Mouse (Mus musculus) stomach, embryonic 15.5 days (tissue): ENCODE results near the gene Pfkm. TPM values are rescaled to one million over a fixed set of nuclear protein-coding genes. Genes with fewer than 3 reads are reported as not detected.

Source experiments
- ATAC-seq: fragments of 200-750 bp; cut with Nextera tagmentation; 2 replicates; pipeline ENCODE4 v1.8.0; 2017; ENCODE audit warnings: low read depth, moderate number of reproducible peaks, moderate TSS enrichment; ENCODE audit not compliant: insufficient read depth, low FRiP score
- H3K27ac ChIP-seq: fragments of 300-500 bp; sonication (generic); 2 replicates; pipeline ENCODE4 v1.5.1; 2015; ENCODE audit warnings: mild to moderate bottlenecking, inconsistent platforms
- H3K27me3 ChIP-seq: fragments of 300-500 bp; sonication (generic); replicated peaks from 2 replicates; pipeline ENCODE4 v1.6.1; 2015; ENCODE audit warnings: inconsistent platforms
- H3K36me3 ChIP-seq: fragments of 300-500 bp; sonication (generic); 2 replicates; pipeline ENCODE4 v1.6.1; 2015; ENCODE audit warnings: inconsistent platforms
- H3K4me1 ChIP-seq: fragments of 300-500 bp; sonication (generic); 2 replicates; pipeline ENCODE4 v1.6.1; 2015; ENCODE audit warnings: inconsistent platforms
- H3K4me2 ChIP-seq: fragments of 300-500 bp; sonication (generic); 2 replicates; pipeline ENCODE4 v1.6.1; 2015; ENCODE audit warnings: mild to moderate bottlenecking, inconsistent platforms
- H3K4me3 ChIP-seq: fragments of 300-500 bp; sonication (generic); replicated peaks from 2 replicates; pipeline ENCODE4 v1.5.1; 2015; ENCODE audit warnings: inconsistent platforms
- H3K9ac ChIP-seq: fragments of 300-500 bp; sonication (generic); 2 replicates; pipeline ENCODE4 v1.6.1; 2015; ENCODE audit warnings: inconsistent platforms
- H3K9me3 ChIP-seq: fragments of 300-500 bp; sonication (generic); 2 replicates; pipeline ENCODE4 v1.6.1; 2016; ENCODE audit warnings: inconsistent platforms
- WGBS: fragments of 180-500 bp; shearing (Covaris S2); methylation state at CpG from one replicate; pipeline ENCODE4 v1.1.7; 2015; 5-methylcytosine and 5-hydroxymethylcytosine counted together
- polyA plus RNA-seq: library from polyadenylated mRNA; unstranded; fragments of >200 nt; fragmentation: Nextera tagmentation; extraction: Ambion mirVana; gene quantifications from 2 replicates; pipeline ENCODE4 v1.2.1, GENCODE M21; 2015

Gene Pfkm
- polyA plus RNA-seq, 1 experiment from 2014 or later, result 28.3 TPM

DNA sequence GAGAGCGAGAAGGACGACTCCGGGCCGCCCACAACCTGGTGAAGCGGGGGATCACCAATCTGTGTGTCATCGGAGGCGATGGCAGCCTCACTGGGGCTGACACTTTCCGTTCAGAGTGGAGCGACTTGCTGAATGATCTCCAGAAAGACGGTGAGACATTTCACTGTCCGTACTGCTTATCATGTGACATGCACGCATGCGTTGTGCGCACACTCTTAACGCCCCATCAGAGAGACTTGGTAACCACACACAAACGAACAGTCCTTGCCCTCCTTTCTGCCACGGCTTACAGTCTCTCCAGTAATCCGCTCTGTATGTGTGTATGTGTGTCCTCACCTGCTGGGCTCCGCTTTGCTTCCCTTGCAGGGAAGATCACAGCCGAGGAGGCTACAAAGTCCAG lies 28.4 kb downstream of the Pfkm start:
- Histone ChIP-seq H3K9ac (no peak overlapping the region), H3K36me3 (peaks cover 31% of the 10 kb centered on the region), H3K9me3 (no peaks in the 10 kb centered on the region), H3K4me2 (no peak overlapping the region), H3K4me3 (no peak overlapping the region), H3K4me1 (no peaks in the 10 kb centered on the region), H3K27ac (no peak overlapping the region), H3K27me3 (no peaks in the 10 kb centered on the region)
- WGBS, result 93% methylated on average over 20 of the region's 20 CpGs
- ATAC-seq, result no peak

DNA sequence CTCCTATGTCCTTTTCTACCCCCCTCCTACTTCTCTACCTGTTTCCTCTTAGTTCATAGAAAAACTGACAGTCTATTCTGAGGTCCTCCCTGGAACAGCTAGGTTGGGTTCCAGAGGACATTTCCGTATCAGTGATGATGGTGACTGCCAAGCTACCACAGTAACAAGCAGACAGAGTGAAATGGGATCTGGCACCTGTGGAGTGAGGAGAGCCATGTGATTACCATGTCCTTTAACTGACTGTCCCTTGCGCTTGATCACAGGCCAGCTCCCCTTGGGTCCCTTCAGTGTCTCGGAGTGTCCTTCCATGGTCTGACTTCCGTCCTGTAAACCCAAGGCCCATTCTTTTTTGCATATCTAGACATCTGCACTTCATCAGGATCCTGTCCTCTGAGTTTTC lies 38.6 kb downstream of the Pfkm start:
- no peak for ATAC-seq
- Histone ChIP-seq H3K4me3 (no peak overlapping the region), H3K27me3 (no peaks in the 10 kb centered on the region), H3K9ac (no peak overlapping the region), H3K4me1 (no peaks in the 10 kb centered on the region), H3K27ac (no peak overlapping the region), H3K9me3 (no peaks in the 10 kb centered on the region), H3K36me3 (peaks cover 37% of the 10 kb centered on the region), H3K4me2 (no peak overlapping the region)
- WGBS, result 90% methylated on average over 4 of the region's 4 CpGs

- Histone ChIP-seq H3K4me3 (no peak overlapping the region), H3K36me3 (peaks cover 42% of the 10 kb centered on the region)
- ATAC-seq, result no peak
Observed at GRCm38 (mm10) chr15:98131451-98131850, 39.1 kb downstream of the Pfkm start.

GRCm38 (mm10) chr15:98131942-98132655 lies 39.7 kb downstream of the Pfkm start:
- Histone ChIP-seq H3K36me3 (peaks cover 45% of the 10 kb centered on the region), H3K27ac (no peak overlapping the region), H3K9me3 (no peaks in the 10 kb centered on the region), H3K9ac (no peak overlapping the region), H3K4me3 (no peak overlapping the region), H3K27me3 (no peaks in the 10 kb centered on the region), H3K4me2 (no peak overlapping the region), H3K4me1 (no peaks in the 10 kb centered on the region)
- WGBS, result 81% methylated on average over 15 of the region's 15 CpGs
- ATAC-seq, result no peak

More at GRCm38 (mm10) chr15:98131451-98131850, 39.1 kb downstream of the Pfkm start:
- no peak overlapping the region for H3K4me2 ChIP-seq
- H3K9ac ChIP-seq, result no peak overlapping the region
- H3K27me3 ChIP-seq, result no peaks in the 10 kb centered on the region
- no peak overlapping the region for H3K27ac ChIP-seq
- H3K4me1 ChIP-seq, result no peaks in the 10 kb centered on the region
- 92% methylated on average over 7 of the region's 7 CpGs for WGBS
- H3K9me3 ChIP-seq, result no peaks in the 10 kb centered on the region

DNA sequence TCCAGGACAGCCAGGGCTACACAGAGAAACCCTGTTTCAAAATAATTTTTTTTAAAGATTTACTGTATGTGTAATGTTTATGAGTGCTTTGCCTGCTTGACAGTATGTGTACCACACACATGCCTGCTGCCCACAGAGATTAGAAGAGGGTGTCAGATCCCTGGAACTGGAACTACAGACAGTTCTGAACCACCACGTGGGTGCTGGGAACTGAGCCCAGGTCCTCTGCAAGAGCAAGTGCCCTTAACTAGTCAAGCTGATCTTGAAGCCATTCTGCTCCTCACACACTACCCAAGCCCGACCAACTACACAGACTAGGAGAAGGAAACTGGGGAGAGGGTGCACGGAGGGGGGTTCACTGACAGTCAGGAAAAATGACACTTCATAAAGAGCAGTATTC lies 41.1 kb downstream of the Pfkm start:
- H3K9ac ChIP-seq, result no peak overlapping the region
- no peak overlapping the region for H3K4me3 ChIP-seq
- H3K36me3 ChIP-seq, result peaks cover 45% of the 10 kb centered on the region
- ATAC-seq, result no peak
- H3K9me3 ChIP-seq, result no peaks in the 10 kb centered on the region
- no peaks in the 10 kb centered on the region for H3K27me3 ChIP-seq
- 88% methylated on average over 3 of the region's 3 CpGs for WGBS
- H3K4me1 ChIP-seq, result no peaks in the 10 kb centered on the region
- no peak overlapping the region for H3K4me2 ChIP-seq
- no peak overlapping the region for H3K27ac ChIP-seq

DNA sequence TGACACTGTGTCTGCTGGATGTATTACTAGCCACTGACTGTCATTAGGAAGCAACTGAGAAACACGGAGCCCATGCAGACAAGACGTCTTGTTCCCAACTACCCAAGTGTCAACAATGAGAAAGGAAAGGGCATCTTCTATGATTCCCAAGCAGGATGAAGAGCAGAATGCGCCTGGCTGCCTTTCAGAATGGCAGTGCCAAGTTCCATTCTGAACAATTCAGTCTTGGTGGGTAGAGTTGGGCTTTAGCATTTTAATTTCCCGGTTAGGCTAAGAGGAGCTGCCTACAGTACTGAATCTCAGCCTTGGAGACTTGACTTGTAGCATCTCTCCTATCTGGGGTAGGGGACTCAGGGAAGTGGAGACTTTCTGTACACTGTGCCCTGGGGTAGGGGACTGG lies 41.6 kb downstream of the Pfkm start:
- Histone ChIP-seq H3K27ac (no peak overlapping the region), H3K4me2 (no peak overlapping the region), H3K4me1 (no peaks in the 10 kb centered on the region), H3K9me3 (no peaks in the 10 kb centered on the region), H3K4me3 (no peak overlapping the region), H3K9ac (no peak overlapping the region), H3K36me3 (peaks cover 45% of the 10 kb centered on the region), H3K27me3 (no peaks in the 10 kb centered on the region)
- 86% methylated on average over 4 of the region's 4 CpGs for WGBS
- ATAC-seq, result no peak

DNA sequence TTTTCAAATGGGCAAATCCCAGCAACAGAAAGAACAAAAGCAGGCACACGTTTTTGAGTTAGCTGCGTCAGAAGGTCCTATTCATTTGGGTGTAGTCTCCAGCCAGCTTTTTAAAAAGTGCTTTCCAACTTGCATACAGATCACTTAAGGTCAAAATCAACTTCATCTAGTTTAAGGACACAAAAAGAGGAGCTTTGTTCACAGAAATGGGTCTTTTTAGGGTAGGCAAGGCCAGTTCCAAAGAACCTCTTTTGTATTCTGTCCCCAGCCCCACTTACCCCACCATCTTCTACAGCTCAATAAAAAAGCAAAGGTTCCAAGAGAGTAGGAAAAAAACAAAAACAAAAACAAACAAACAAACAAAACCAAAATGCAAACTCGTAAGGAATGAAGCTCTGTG lies 42.3 kb downstream of the Pfkm start:
- H3K27ac ChIP-seq, result no peak overlapping the region
- no peak overlapping the region for H3K9ac ChIP-seq
- no peak for ATAC-seq
- no peaks in the 10 kb centered on the region for H3K27me3 ChIP-seq
- peaks cover 46% of the 10 kb centered on the region for H3K36me3 ChIP-seq
- no peak overlapping the region for H3K4me3 ChIP-seq
- WGBS, result 77% methylated on average over 3 of the region's 3 CpGs
- H3K4me2 ChIP-seq, result no peak overlapping the region
- no peaks in the 10 kb centered on the region for H3K9me3 ChIP-seq
- no peaks in the 10 kb centered on the region for H3K4me1 ChIP-seq

DNA sequence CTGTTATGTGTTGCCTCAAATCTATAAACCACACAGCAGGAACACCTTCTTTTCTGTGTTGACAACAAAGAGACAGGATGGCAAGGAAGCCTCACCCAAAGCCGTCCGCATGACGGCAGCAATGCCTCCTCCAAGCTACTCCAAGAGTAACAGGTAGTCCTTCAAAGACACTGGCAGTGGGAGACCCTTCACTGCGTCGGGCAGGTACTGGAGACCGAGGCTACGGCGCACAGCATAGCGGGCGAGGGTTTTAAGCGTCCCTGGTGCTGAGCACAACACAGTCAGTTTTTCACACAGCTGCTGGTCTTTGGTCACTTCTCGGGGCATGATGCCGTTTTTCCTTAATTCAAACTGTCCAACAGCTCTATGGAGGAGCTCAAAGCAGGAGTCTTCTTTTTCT lies 43.3 kb downstream of the Pfkm start:
- no peak overlapping the region for H3K4me3 ChIP-seq
- H3K27ac ChIP-seq, result no peak overlapping the region
- WGBS, result 93% methylated on average over 13 of the region's 13 CpGs
- no peak overlapping the region for H3K9ac ChIP-seq
- H3K9me3 ChIP-seq, result no peaks in the 10 kb centered on the region
- no peaks in the 10 kb centered on the region for H3K4me1 ChIP-seq
- no peaks in the 10 kb centered on the region for H3K27me3 ChIP-seq
- no peak overlapping the region for H3K4me2 ChIP-seq
- no peak for ATAC-seq
- H3K36me3 ChIP-seq, result peaks cover 49% of the 10 kb centered on the region

DNA sequence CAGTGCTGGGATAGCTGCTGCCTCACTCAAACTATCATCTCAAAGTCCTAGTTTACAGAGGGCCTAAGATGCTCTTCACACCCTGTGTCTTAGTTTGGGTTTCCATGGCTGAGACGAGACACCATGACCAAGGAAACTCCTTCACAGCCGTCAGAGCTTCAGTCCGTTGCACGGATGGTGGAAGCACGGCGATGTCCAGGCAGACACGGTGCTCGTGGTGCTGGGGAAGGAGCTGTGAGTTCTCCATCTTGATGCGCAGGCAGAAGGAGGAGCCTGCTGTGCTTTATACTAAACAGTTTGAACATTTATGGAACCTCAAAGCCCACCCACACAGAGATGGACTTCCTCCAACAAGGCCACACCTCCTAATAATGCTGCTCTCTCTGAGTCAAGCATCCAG lies 44.5 kb downstream of the Pfkm start:
- Histone ChIP-seq H3K4me2 (no peak overlapping the region), H3K9me3 (no peaks in the 10 kb centered on the region), H3K27me3 (no peaks in the 10 kb centered on the region), H3K4me1 (no peaks in the 10 kb centered on the region), H3K4me3 (no peak overlapping the region), H3K27ac (no peak overlapping the region), H3K36me3 (peaks cover 42% of the 10 kb centered on the region), H3K9ac (no peak overlapping the region)
- WGBS, result 91% methylated on average over 9 of the region's 9 CpGs
- ATAC-seq, result no peak

DNA sequence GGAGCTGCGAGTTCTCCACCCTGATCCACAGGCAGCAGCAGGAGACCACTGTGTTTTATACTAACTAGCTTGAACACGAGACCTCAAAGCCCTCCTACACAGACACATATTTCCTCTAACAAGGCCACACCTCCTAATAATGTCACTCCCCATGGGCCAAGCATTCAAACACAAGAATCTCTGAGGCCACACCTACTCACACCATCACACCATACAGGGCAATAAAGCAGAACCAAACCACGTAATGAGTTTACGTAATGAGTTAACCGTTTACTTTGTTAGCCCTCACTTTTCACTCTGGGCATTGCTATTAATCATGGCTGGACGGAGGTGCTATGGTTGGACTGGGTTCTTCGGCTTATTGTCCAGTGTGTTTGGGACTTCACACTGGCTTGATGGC lies 47.4 kb downstream of the Pfkm start:
- peak; percentile 60; the same call in 1 of the 2 replicates for ATAC-seq
- Histone ChIP-seq H3K4me3 (no peak overlapping the region), H3K9ac (no peak overlapping the region), H3K4me2 (no peak overlapping the region), H3K27ac (no peak overlapping the region), H3K27me3 (no peaks in the 10 kb centered on the region), H3K9me3 (no peaks in the 10 kb centered on the region), H3K4me1 (0 out of 2 replicates have a peak, but pooled peaks cover 6% of the 10 kb centered on the region), H3K36me3 (peaks cover 23% of the 10 kb centered on the region)
- WGBS, result 59% methylated on average over 7 of the region's 7 CpGs

DNA sequence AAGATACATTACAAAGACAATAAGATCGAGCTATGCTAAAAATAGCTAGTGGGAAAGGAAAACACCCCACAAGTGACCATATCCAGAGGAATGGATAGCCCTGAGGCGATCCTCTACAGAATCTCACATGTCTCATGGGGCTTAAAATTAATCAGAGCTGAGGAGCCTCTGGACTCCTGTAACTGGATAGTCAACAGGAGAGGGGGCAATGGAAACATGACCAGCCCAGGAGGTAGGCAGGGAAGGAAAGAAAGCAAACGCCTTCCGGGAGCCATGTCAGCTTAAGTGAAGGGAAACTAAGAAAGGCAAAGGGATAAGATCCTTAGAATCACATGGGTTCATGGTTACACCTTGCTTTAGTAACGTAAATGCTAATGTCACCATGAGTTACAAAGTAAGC lies 48.4 kb downstream of the Pfkm start:
- H3K27me3 ChIP-seq, result no peaks in the 10 kb centered on the region
- no peak for ATAC-seq
- 0 out of 2 replicates have a peak, but pooled peaks cover 7% of the 10 kb centered on the region for H3K4me1 ChIP-seq
- no peak overlapping the region for H3K27ac ChIP-seq
- H3K9me3 ChIP-seq, result no peaks in the 10 kb centered on the region
- H3K4me3 ChIP-seq, result no peak overlapping the region
- H3K9ac ChIP-seq, result no peak overlapping the region
- H3K36me3 ChIP-seq, result peaks cover 14% of the 10 kb centered on the region
- 93% methylated on average over 5 of the region's 5 CpGs for WGBS
- H3K4me2 ChIP-seq, result no peak overlapping the region

DNA sequence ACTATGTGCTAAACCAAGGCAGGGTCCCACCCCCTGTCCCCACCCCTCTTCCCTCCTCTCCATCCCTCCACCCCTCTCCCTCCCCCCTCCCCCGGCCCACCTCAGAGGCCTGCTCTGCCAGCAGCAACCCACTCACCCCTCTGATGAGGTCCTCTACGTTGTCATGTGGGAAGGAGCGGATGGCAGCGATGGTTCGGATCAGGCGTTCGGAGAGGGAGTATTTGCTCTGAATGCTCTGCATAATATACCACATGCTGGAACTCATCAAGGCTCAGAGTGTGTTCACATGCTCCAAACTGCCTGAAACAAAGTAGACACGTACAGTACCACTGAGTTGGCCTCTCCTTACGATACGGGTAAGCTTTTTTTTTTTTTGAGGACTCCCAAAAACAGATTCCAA lies 50.1 kb downstream of the Pfkm start:
- Histone ChIP-seq H3K36me3 (peaks cover 4% of the 10 kb centered on the region; the same call in 1 of the 2 replicates), H3K27ac (no peak overlapping the region), H3K4me1 (0 out of 2 replicates have a peak, but pooled peaks cover 7% of the 10 kb centered on the region), H3K4me2 (no peak overlapping the region), H3K27me3 (no peaks in the 10 kb centered on the region), H3K9ac (no peak overlapping the region), H3K4me3 (no peak overlapping the region), H3K9me3 (no peaks in the 10 kb centered on the region)
- ATAC-seq, result no peak
- 85% methylated on average over 10 of the region's 10 CpGs for WGBS
